Mouse (Mus musculus) layer of hippocampus, adult 2 months (tissue): ENCODE data around the gene Gm5039. TPM values are rescaled to one million over a fixed set of nuclear protein-coding genes. Genes with fewer than 3 reads are reported as not detected.
"Not testable (repeated sequence)": the region's sequence is repeated elsewhere in the genome, so short reads cannot be mapped to it uniquely, and the experiment has no call there.

Experiments
- DNase-seq, 2 experiments: peaks; one replicate each; pipeline ENCODE4 v3.0.0; 2022; ENCODE audit warnings: low spot score in 2 of 2
- H3K27ac ChIP-seq: fragments of 200-600 bp; 2 replicates; pipeline ENCODE4 v1.8.1; 2022
- H3K4me3 ChIP-seq: fragments of 200-600 bp; 2 replicates; pipeline ENCODE4 v1.8.1; 2022; ENCODE audit warnings: mild to moderate bottlenecking
- CTCF ChIP-seq: fragments of 200-600 bp; conservative IDR thresholded peaks from 2 replicates; pipeline ENCODE4 v1.8.1; 2022; ENCODE audit warnings: antibody characterized with exemption, mild to moderate bottlenecking, moderate library complexity
- long read RNA-seq, 2 experiments: library from polyadenylated mRNA; stranded (forward); transcript quantifications; one replicate each; pipeline ENCODE4 v2.0.0; 2021; ENCODE audit warnings: borderline mapping rate in 2 of 2
- total RNA-seq, 2 experiments: library from RNA; stranded (reverse); gene quantifications; 2 replicates each; pipeline ENCODE4 v1.2.3; 2021

Gm5039 gene
- not detected for total RNA-seq
- long read RNA-seq, experiment 1 = 0 reads
- long read RNA-seq, experiment 2 = 0 reads

- not testable (repeated sequence) for H3K27ac ChIP-seq, H3K4me3 ChIP-seq, DNase-seq
These were observed at the start of gene Gm5039 for GRCm38 (mm10) chr12:88323926-88324325. Gene Gm5039 (minus strand): TSS chr12:88324026.

GRCm38 (mm10) chr12:88372018-88372417, 48.2 kb upstream of the Gm5039 start:
- no peak for DNase-seq
- Histone ChIP-seq H3K27ac (no peak overlapping the region), H3K4me3 (no peak overlapping the region)
- peak; percentile 19; the same call in 1 of the 2 replicates for TF ChIP-seq CTCF

- not testable (repeated sequence) for H3K4me3 ChIP-seq, DNase-seq, H3K27ac ChIP-seq
- TF ChIP-seq CTCF = peak; percentile 61
These were observed 46.5 kb upstream of the Gm5039 start for GRCm38 (mm10) chr12:88370321-88370720.

DNA sequence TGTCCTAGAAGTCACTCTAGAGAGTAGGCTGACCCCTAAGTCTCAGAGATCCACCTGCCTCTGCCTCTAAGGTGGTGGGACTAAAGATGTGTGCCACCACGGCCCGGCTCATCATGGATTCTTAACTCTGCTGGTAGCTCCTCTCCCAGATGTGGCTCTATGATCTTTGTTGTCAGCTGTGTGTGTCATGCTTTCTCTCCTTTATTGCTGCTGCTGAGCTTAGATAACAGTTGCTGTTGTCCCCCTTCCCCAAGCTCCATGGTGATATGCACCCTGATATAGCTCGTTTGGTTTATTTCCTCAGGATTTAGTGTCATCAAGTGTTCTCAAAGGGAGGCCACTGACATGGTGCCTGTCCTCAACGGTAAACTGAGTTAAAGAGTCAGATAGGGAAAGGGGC, 45.9 kb upstream of the Gm5039 start:
- DNase-seq, H3K27ac ChIP-seq: not testable (repeated sequence)

GRCm38 (mm10) chr12:88368618-88369017, 44.8 kb upstream of the Gm5039 start:
- Histone ChIP-seq H3K27ac (no peak overlapping the region), H3K4me3 (no peak overlapping the region)
- DNase-seq = no peak
- TF ChIP-seq CTCF = no peak

More for the DNA sequence above, 45.9 kb upstream of the Gm5039 start:
- H3K4me3 ChIP-seq = not testable (repeated sequence)

- no peak for TF ChIP-seq CTCF
- no peak overlapping the region for H3K27ac ChIP-seq
- no peak for DNase-seq
- no peak overlapping the region for H3K4me3 ChIP-seq
These were observed 43.8 kb upstream of the Gm5039 start for GRCm38 (mm10) chr12:88367673-88368072.

DNA sequence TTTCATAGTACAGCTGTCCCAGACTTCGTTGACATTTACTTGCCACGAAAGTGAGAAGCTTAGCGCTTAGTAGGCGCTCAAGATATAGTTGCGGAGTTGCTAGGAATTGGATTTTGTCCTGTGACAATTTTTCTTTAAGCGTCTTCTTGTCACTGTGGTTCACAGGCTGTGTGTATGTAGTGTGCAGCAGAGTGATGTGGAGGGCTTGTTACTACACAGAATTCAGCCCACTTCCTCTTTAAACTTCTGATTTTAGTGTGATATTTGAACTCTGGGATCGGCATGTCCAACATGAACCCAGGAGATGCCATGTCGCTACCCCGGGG, 37.3 kb upstream of the Gm5039 start:
- TF ChIP-seq CTCF = no peak
- H3K4me3 ChIP-seq = peak overlapping the region; percentile 80
- H3K27ac ChIP-seq = peak overlapping the region; percentile 93
- DNase-seq = no peak

GRCm38 (mm10) chr12:88360441-88361119, 36.8 kb upstream of the Gm5039 start, which contains the start of gene Adck1:
Gene Adck1 (plus strand): TSS chr12:88360554.
- H3K4me3 ChIP-seq = peak within 1 kb of the TSS; percentile 80

GRCm38 (mm10) chr12:88354182-88354702, 30.4 kb upstream of the Gm5039 start:
- DNase-seq = no peak
- no peak for TF ChIP-seq CTCF
- no peak overlapping the region for H3K27ac ChIP-seq
- H3K4me3 ChIP-seq = peak overlapping the region; percentile 17; the same call in 1 of the 2 replicates

More at GRCm38 (mm10) chr12:88360441-88361119, 36.8 kb upstream of the Gm5039 start, which contains the start of gene Adck1:
- 0 out of 2 replicates have a peak, but pooled peaks have one; percentile 22 for TF ChIP-seq CTCF
- DNase-seq = peak; percentile 92 to 94
- H3K27ac ChIP-seq = peak within 1 kb of the TSS; percentile 93

- H3K4me3 ChIP-seq, DNase-seq, H3K27ac ChIP-seq: not testable (repeated sequence)
These were observed 17.5 kb upstream of the Gm5039 start for GRCm38 (mm10) chr12:88341286-88341685.

GRCm38 (mm10) chr12:88336662-88337413, 13.0 kb upstream of the Gm5039 start:
- DNase-seq, H3K27ac ChIP-seq, H3K4me3 ChIP-seq: not testable (repeated sequence)

GRCm38 (mm10) chr12:88314556-88314955, 9.3 kb downstream of the Gm5039 start:
- TF ChIP-seq CTCF = no peak
- Histone ChIP-seq H3K4me3 (no peak overlapping the region), H3K27ac (no peak overlapping the region)
- DNase-seq = no peak

- not testable (repeated sequence) for DNase-seq
These were observed 26.7 kb downstream of the Gm5039 start for GRCm38 (mm10) chr12:88297171-88297570.

DNA sequence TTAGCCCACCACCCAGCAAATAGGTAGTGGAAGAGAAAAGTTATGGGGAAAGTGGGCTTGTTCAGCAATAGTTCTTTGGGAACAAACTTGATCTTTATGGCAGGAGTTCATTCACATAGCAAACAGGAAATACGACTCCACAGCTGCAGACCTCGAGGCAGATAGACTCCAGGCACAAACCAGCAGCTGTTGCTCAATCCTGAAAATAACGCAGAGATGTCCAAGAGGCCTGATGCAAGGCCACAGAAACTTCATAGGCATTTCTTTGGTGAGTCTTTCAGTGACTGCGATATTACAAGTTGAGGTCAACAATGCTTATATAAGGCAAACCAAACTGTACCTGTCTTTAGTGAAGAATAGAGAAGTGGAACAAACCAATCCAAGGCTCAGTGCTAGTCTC, 30.7 kb downstream of the Gm5039 start:
- H3K27ac ChIP-seq, DNase-seq, H3K4me3 ChIP-seq: not testable (repeated sequence)

More at GRCm38 (mm10) chr12:88297171-88297570, 26.7 kb downstream of the Gm5039 start:
- not testable (repeated sequence) for H3K27ac ChIP-seq, H3K4me3 ChIP-seq

- DNase-seq, H3K27ac ChIP-seq, H3K4me3 ChIP-seq: not testable (repeated sequence)
These were observed 38.6 kb downstream of the Gm5039 start for GRCm38 (mm10) chr12:88285224-88285623.

GRCm38 (mm10) chr12:88274400-88274799, 49.4 kb downstream of the Gm5039 start, which contains the start of gene Gm5662:
Gene Gm5662 (minus strand): TSS chr12:88274500.
- not testable (repeated sequence) for DNase-seq, H3K27ac ChIP-seq, H3K4me3 ChIP-seq
